15 mouse cellular contexts compared by ENCODE assay signal in the genomic region with DNA sequence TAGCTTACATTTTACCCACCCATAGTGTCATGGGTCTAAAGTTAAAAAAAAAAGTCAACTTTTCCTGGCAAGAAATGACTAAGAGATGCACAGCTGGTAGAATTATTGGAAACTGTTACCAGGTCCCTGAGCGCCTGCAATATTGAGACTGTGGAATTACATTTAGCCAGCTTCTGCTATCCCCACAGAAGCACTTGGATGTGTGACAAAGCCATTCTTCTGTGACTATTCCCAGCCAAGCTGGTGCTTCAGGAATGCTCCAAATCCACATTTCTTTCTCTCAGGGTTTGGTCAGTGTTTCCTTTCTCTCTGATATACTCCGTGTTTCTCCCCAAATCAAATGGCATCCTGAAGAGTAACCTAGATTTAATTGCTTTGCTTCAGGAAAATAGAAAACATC.
DNase-seq lines count a peak whose midpoint lies in the region; ATAC-seq lines count a peak whose summit lies in the region.
"Had no signal": no experiment of that assay in that cellular context is flagged by ENCODE, and none has a peak within 500 bp of the region (broad histone marks: within the 10 kb centered on the region; RNA-seq: fewer than 3 reads in every experiment).

No protein-coding gene starts in this region.

- peak; percentile 26 to 45 for DNase-seq in cerebellum, postnatal 10 days
- no peak for DNase-seq in cerebellum, adult 8-10 months
- no peak for DNase-seq in frontal cortex, postnatal 25 days (ENCODE audit: low spot score in 2 of 2)
- peak; percentile 26 for DNase-seq in Muller cell, postnatal 12 days (ENCODE audit: inconsistent ontology term)
- DNase-seq in brain, adult 2 months (ENCODE audit: low read depth, low spot score): peak; percentile 78
- no peak for DNase-seq in lung, postnatal 14 days
- DNase-seq: adrenal gland, adult 8-10 months; adrenal gland, postnatal 36 days; gastrocnemius, adult 2 months; gastrocnemius, postnatal 25 days; kidney, adult 8-10 months had no signal

- peak; percentile 80 for ATAC-seq in frontal cortex, adult (ENCODE audit: low TSS enrichment)
- ATAC-seq: forebrain, embryonic 15.5 days; inflammation-experienced regulatory T-cells, adult 6 months; intestine, postnatal 0 days had no signal

Comparison
In these comparisons a context has a peak if more than half of its experiments do, and no peak if none do; other contexts are left out.
1. DNase-seq: peak in cerebellum, postnatal 10 days (2 of 2), Muller cell, postnatal 12 days (single experiment) and brain, adult 2 months (single experiment); none in cerebellum, adult 8-10 months (single experiment), frontal cortex, postnatal 25 days (0 of 2) and lung, postnatal 14 days (single experiment).